Mouse (Mus musculus) forebrain, postnatal 0 days (tissue): ENCODE measurements around the gene Vmn1r121. TPM values are rescaled to one million over a fixed set of nuclear protein-coding genes. Genes with fewer than 3 reads are reported as not detected.
"Not testable (repeated sequence)": the region's sequence is repeated elsewhere in the genome, so short reads cannot be mapped to it uniquely, and the experiment has no call there.

Source experiments
- ATAC-seq: fragments of 200-750 bp; cut with Nextera tagmentation; 2 replicates; pipeline ENCODE4 v1.8.0; 2017; ENCODE audit warnings: mild to moderate bottlenecking, moderate library complexity
- DNase-seq: peaks from one replicate; pipeline ENCODE4 v3.0.0-alpha.2; 2015
- H3K27ac ChIP-seq: fragments of 300-500 bp; sonication (generic); 2 replicates; pipeline ENCODE4 v1.5.1; 2014; ENCODE audit warnings: low read depth, mild to moderate bottlenecking, antibody characterized with exemption, low read length, moderate library complexity, mixed read lengths
- H3K27me3 ChIP-seq: fragments of 300-500 bp; sonication (generic); 2 replicates; pipeline ENCODE4 v1.6.1; 2014; ENCODE audit warnings: mild to moderate bottlenecking, low read length, mixed read lengths; ENCODE audit not compliant: insufficient read depth
- H3K36me3 ChIP-seq: fragments of 300-500 bp; sonication (generic); 2 replicates; pipeline ENCODE4 v1.6.1; 2014; ENCODE audit warnings: mild to moderate bottlenecking, moderate library complexity; ENCODE audit not compliant: insufficient read depth
- H3K4me1 ChIP-seq: fragments of 300-500 bp; sonication (generic); 2 replicates; pipeline ENCODE4 v1.6.1; 2014; ENCODE audit warnings: antibody characterized with exemption; ENCODE audit not compliant: insufficient read depth
- H3K4me2 ChIP-seq: fragments of 300-500 bp; sonication (generic); 2 replicates; pipeline ENCODE4 v1.6.1; 2014; ENCODE audit warnings: low read depth, mild to moderate bottlenecking, moderate library complexity
- H3K4me3 ChIP-seq: fragments of 300-500 bp; sonication (generic); 2 replicates; pipeline ENCODE4 v1.5.1; 2014; ENCODE audit warnings: low read depth, low read length, mixed read lengths
- H3K9ac ChIP-seq: fragments of 300-500 bp; sonication (generic); 2 replicates; pipeline ENCODE4 v1.6.1; 2014; ENCODE audit warnings: mild to moderate bottlenecking
- H3K9me3 ChIP-seq: fragments of 300-500 bp; sonication (generic); 2 replicates; pipeline ENCODE4 v1.6.1; 2016; ENCODE audit warnings: low read length
- WGBS: fragments of 180-500 bp; shearing (Covaris S2); extraction: QIAGEN DNeasy Blood & Tissue Kit; methylation state at CpG from one replicate; pipeline ENCODE4 v1.1.7; 2014; 5-methylcytosine and 5-hydroxymethylcytosine counted together
- polyA plus RNA-seq: library from polyadenylated mRNA; unstranded; fragments of >200 nt; fragmentation: Nextera tagmentation; extraction: Ambion mirVana; gene quantifications from 2 replicates; pipeline ENCODE4 v1.2.1, GENCODE M21; 2015
- total RNA-seq: library from RNA; depleted of rRNA; stranded (reverse); fragments of >200 nt; gene quantifications from 2 replicates; pipeline ENCODE4 v1.2.3, GENCODE M21; 2014; rRNA removed

The Vmn1r121 gene
- total RNA-seq: not detected in 2 replicates
- not detected in 2 replicates for polyA plus RNA-seq

DNA sequence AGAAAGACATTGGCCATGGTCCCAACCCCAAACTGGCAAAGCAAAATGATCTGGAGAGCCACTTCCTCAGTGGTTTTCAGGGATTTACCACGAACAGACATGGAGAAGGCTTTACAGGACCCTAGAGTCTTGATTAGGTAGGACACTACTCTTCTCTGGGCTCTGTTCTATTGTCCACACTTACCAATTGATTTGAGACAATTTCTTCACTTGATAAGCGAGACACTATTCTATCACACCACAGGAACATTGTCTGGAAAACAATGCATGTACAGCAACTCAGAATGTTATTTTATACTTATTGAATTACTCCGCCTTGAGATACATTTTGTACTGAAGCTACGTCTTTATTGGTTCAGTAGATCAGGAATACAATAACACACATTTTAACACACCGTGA, at the start of gene Vmn1r121:
Gene Vmn1r121, minus strand, starts transcription at position 101 of the 400 bp plus-strand sequence.
- not testable (repeated sequence) for DNase-seq, H3K4me2 ChIP-seq, H3K4me1 ChIP-seq, H3K36me3 ChIP-seq, H3K9me3 ChIP-seq, H3K4me3 ChIP-seq, H3K9ac ChIP-seq, H3K27ac ChIP-seq, H3K27me3 ChIP-seq, ATAC-seq
- WGBS: 82% methylated on average over 4 of the region's 5 CpGs

DNA sequence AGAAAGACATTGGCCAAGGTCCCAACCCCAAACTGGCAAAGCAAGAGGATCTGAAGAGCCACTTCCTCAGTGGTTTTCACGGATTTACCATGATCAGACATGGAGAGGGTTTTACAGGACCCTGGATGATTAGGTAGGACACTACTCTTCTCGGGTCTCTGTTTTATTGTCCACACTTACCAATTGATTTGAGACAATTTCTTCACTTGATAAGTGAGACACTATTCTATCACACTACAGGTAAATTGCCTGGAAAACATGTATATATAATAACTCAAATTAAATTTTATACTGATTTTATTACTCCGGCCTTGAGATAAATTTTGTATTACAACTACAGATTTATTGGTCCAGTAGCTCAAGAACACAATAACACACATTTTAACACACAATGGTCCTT, 35.7 kb upstream of the Vmn1r121 start, which contains the start of gene Vmn1r122:
Gene Vmn1r122, minus strand, starts transcription at position 101 of the 400 bp plus-strand sequence.
- not testable (repeated sequence) for H3K9ac ChIP-seq, H3K27me3 ChIP-seq, H3K9me3 ChIP-seq, DNase-seq, H3K4me3 ChIP-seq, H3K4me1 ChIP-seq, H3K36me3 ChIP-seq, H3K4me2 ChIP-seq, ATAC-seq, H3K27ac ChIP-seq
- 56% methylated on average over 2 of the region's 3 CpGs for WGBS

DNA sequence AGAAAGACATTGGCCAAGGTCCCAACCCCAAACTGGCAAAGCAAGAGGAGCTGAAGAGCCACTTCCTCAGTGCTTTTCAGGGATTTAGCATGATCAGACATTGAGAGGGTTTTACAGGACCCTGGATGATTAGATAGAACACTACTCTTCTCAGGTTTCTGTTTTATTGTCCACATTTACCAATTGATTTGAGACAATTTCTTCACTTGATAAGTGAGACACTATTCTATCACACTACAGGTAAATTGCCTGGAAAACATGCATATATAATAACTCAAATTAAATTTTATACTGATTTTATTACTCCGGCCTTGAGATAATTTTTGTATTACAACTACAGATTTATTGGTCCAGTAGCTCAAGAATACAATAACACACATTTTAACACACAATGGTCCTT, 44.6 kb downstream of the Vmn1r121 start, which contains the start of gene Vmn1r120:
Gene Vmn1r120, minus strand, starts transcription at position 101 of the 400 bp plus-strand sequence.
- not testable (repeated sequence) for H3K36me3 ChIP-seq, H3K4me3 ChIP-seq, H3K27me3 ChIP-seq, H3K4me2 ChIP-seq, H3K27ac ChIP-seq, H3K9me3 ChIP-seq, H3K9ac ChIP-seq, ATAC-seq, DNase-seq, H3K4me1 ChIP-seq
- 93% methylated on average over 1 of the region's 1 CpGs for WGBS

Other genes starting within 250 kb of the Vmn1r121 start
- gene Vmn1r116, start 226.3 kb downstream of the Vmn1r121 start, total RNA-seq: not detected in 2 replicates
- gene Vmn1r116, start 226.3 kb downstream of the Vmn1r121 start, polyA plus RNA-seq: not detected in 2 replicates
- gene Vmn1r117, start 214.4 kb downstream of the Vmn1r121 start, total RNA-seq: not detected in 2 replicates
- gene Vmn1r117, start 214.4 kb downstream of the Vmn1r121 start, polyA plus RNA-seq: not detected in 2 replicates
- gene Vmn1r118, start 186.2 kb downstream of the Vmn1r121 start, total RNA-seq: not detected in 2 replicates
- not detected in 2 replicates for gene Vmn1r118, start 186.2 kb downstream of the Vmn1r121 start, polyA plus RNA-seq
- gene Vmn1r119, start 86.1 kb downstream of the Vmn1r121 start, total RNA-seq: not detected in 2 replicates
- not detected in 2 replicates for gene Vmn1r119, start 86.1 kb downstream of the Vmn1r121 start, polyA plus RNA-seq
- not detected in 2 replicates for gene Vmn1r120, start 44.7 kb downstream of the Vmn1r121 start, total RNA-seq
- not detected in 2 replicates for gene Vmn1r120, start 44.7 kb downstream of the Vmn1r121 start, polyA plus RNA-seq
- not detected in 2 replicates for gene Vmn1r122, start 35.6 kb upstream of the Vmn1r121 start, total RNA-seq
- not detected in 2 replicates for gene Vmn1r122, start 35.6 kb upstream of the Vmn1r121 start, polyA plus RNA-seq
- not detected in 2 replicates for gene Vmn1r123, start 63.7 kb upstream of the Vmn1r121 start, total RNA-seq
- not detected in 2 replicates for gene Vmn1r123, start 63.7 kb upstream of the Vmn1r121 start, polyA plus RNA-seq
- not detected in 2 replicates for gene Gm5157, start 91.9 kb upstream of the Vmn1r121 start, total RNA-seq
- gene Gm5157, start 91.9 kb upstream of the Vmn1r121 start, polyA plus RNA-seq: not detected in 2 replicates
- gene Vmn1r124, start 162.1 kb upstream of the Vmn1r121 start, total RNA-seq: not detected in 2 replicates
- gene Vmn1r124, start 162.1 kb upstream of the Vmn1r121 start, polyA plus RNA-seq: not detected in 2 replicates
- not detected in 2 replicates for gene Vmn1r125, start 173.7 kb upstream of the Vmn1r121 start, total RNA-seq
- not detected in 2 replicates for gene Vmn1r125, start 173.7 kb upstream of the Vmn1r121 start, polyA plus RNA-seq
- gene Vmn1r126, start 203.0 kb upstream of the Vmn1r121 start, total RNA-seq: not detected in 2 replicates
- not detected in 2 replicates for gene Vmn1r126, start 203.0 kb upstream of the Vmn1r121 start, polyA plus RNA-seq
- not detected in 2 replicates for gene Vmn1r127, start 221.3 kb upstream of the Vmn1r121 start, total RNA-seq
- gene Vmn1r127, start 221.3 kb upstream of the Vmn1r121 start, polyA plus RNA-seq: not detected in 2 replicates